Mouse (Mus musculus) hindbrain, embryonic 11.5 days (tissue): ENCODE results near the gene Sp6. TPM values are rescaled to one million over a fixed set of nuclear protein-coding genes. Genes with fewer than 3 reads are reported as not detected.

Source experiments
- ATAC-seq: fragments of 200-750 bp; cut with Nextera tagmentation; 2 replicates; pipeline ENCODE4 v1.8.0; 2017; ENCODE audit warnings: mild to moderate bottlenecking, moderate TSS enrichment, moderate library complexity; ENCODE audit not compliant: low FRiP score
- DNase-seq: peaks from one replicate; pipeline ENCODE4 v3.0.0-alpha.2; 2015; ENCODE audit warnings: low spot score
- H3K27ac ChIP-seq: fragments of 300-500 bp; sonication (generic); 2 replicates; pipeline ENCODE4 v1.5.1; 2014; ENCODE audit warnings: mild to moderate bottlenecking, low read depth, low read length
- H3K27me3 ChIP-seq: fragments of 300-500 bp; sonication (generic); 2 replicates; pipeline ENCODE4 v1.6.1; 2014; ENCODE audit warnings: mild to moderate bottlenecking, low read length, moderate library complexity, mixed read lengths; ENCODE audit not compliant: control insufficient read depth, insufficient read depth
- H3K36me3 ChIP-seq: fragments of 300-500 bp; sonication (generic); 2 replicates; pipeline ENCODE4 v1.6.1; 2014; ENCODE audit warnings: mild to moderate bottlenecking, low read length, moderate library complexity, mixed read lengths; ENCODE audit not compliant: control insufficient read depth, insufficient read depth
- H3K4me1 ChIP-seq: fragments of 300-500 bp; sonication (generic); replicated peaks from 2 replicates; pipeline ENCODE4 v1.6.1; 2014; ENCODE audit warnings: low read length, mixed read lengths; ENCODE audit not compliant: control insufficient read depth, insufficient read depth
- H3K4me2 ChIP-seq: fragments of 300-500 bp; sonication (generic); replicated peaks from 2 replicates; pipeline ENCODE4 v1.6.1; 2014; ENCODE audit warnings: mild to moderate bottlenecking, low read depth, low read length
- H3K4me3 ChIP-seq: fragments of 300-500 bp; sonication (generic); 2 replicates; pipeline ENCODE4 v1.5.1; 2014; ENCODE audit warnings: low read depth, low read length
- H3K9ac ChIP-seq: fragments of 300-500 bp; sonication (generic); 2 replicates; pipeline ENCODE4 v1.6.1; 2014; ENCODE audit warnings: low read depth, low read length
- H3K9me3 ChIP-seq: fragments of 300-500 bp; sonication (generic); 2 replicates; pipeline ENCODE4 v1.6.1; 2016; ENCODE audit warnings: low read length; ENCODE audit not compliant: control insufficient read depth
- WGBS: fragments of 180-500 bp; shearing (Covaris S2); extraction: QIAGEN DNeasy Blood & Tissue Kit; methylation state at CpG from one replicate; pipeline ENCODE4 v1.1.7; 2014; 5-methylcytosine and 5-hydroxymethylcytosine counted together
- polyA plus RNA-seq: library from polyadenylated mRNA; unstranded; fragments of >200 nt; fragmentation: Nextera tagmentation; extraction: Ambion mirVana; gene quantifications from 2 replicates; pipeline ENCODE4 v1.2.1, GENCODE M21; 2014

The Sp6 gene
- polyA plus RNA-seq, 1 experiment from 2014 or later, result not detected

GRCm38 (mm10) chr11:97040301-97041021 is 27.3 kb downstream of the Sp6 start:
- Histone ChIP-seq H3K36me3 (no peaks in the 10 kb centered on the region), H3K27ac (no peak overlapping the region), H3K4me1 (no peaks in the 10 kb centered on the region; the same call in 1 of the 2 replicates), H3K4me2 (peak overlapping the region; percentile 63), H3K27me3 (no peaks in the 10 kb centered on the region), H3K9ac (peak overlapping the region; percentile 52; the same call in 1 of the 2 replicates), H3K4me3 (peak overlapping the region; percentile 83; the same call in 1 of the 2 replicates), H3K9me3 (no peaks in the 10 kb centered on the region)
- no peak for ATAC-seq
- DNase-seq, result no peak
- 45% methylated on average over 12 of the region's 12 CpGs for WGBS

- no peaks in the 10 kb centered on the region for H3K9me3 ChIP-seq
- no peaks in the 10 kb centered on the region for H3K27me3 ChIP-seq
- peak within 1 kb of the TSS; percentile 70 for H3K27ac ChIP-seq
- 1% methylated on average over 48 of the region's 48 CpGs for WGBS
- peak within 1 kb of the TSS; percentile 83 for H3K4me3 ChIP-seq
- peak within 1 kb of the TSS; percentile 63 for H3K4me2 ChIP-seq
- H3K4me1 ChIP-seq, result no peaks in the 10 kb centered on the region; the same call in 1 of the 2 replicates
- no peaks in the 10 kb centered on the region for H3K36me3 ChIP-seq
- DNase-seq (peak; percentile 99), ATAC-seq (peak; percentile 91)
- peak within 1 kb of the TSS; percentile 86 for H3K9ac ChIP-seq
These were observed 28.1 kb downstream of the Sp6 start, which contains the start of the genes Lrrc46 and Mrpl10 for GRCm38 (mm10) chr11:97041022-97041899. TSS of gene Lrrc46 (minus strand) at chr11:97041407. TSS of gene Mrpl10 (plus strand) at chr11:97041560.

- Histone ChIP-seq H3K27me3 (no peaks in the 10 kb centered on the region), H3K36me3 (no peaks in the 10 kb centered on the region), H3K9ac (no peak overlapping the region), H3K4me2 (no peak overlapping the region), H3K27ac (no peak overlapping the region), H3K9me3 (no peaks in the 10 kb centered on the region), H3K4me3 (no peak overlapping the region), H3K4me1 (no peaks in the 10 kb centered on the region; the same call in 1 of the 2 replicates)
- WGBS, result 95% methylated on average over 8 of the region's 8 CpGs
- ATAC-seq (no peak), DNase-seq (no peak)
These were observed 31.7 kb downstream of the Sp6 start for GRCm38 (mm10) chr11:97044902-97045301.

DNA sequence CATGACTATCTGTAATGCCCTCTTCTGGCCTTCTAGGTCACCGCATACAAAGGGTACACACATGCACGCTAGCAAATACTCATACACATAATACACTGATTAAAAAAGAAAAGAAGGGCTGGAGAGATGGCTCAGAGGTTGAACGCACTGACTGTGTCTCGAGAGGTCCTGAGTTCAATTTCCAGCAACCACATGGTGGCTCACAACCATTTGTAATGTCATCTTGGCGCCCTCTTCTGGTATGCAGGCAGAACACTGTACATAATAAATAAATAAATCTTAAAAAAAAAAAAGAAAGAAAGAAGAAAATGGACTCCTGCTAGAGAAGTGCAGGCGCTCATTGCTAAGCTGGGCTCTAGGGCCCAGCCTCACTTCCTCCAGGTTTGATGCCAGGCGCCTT is 32.7 kb downstream of the Sp6 start:
- DNase-seq (no peak), ATAC-seq (no peak)
- no peak overlapping the region for H3K4me3 ChIP-seq
- H3K4me2 ChIP-seq, result no peak overlapping the region
- H3K9ac ChIP-seq, result no peak overlapping the region
- no peaks in the 10 kb centered on the region for H3K36me3 ChIP-seq
- H3K27ac ChIP-seq, result no peak overlapping the region
- no peaks in the 10 kb centered on the region; the same call in 1 of the 2 replicates for H3K4me1 ChIP-seq
- no peaks in the 10 kb centered on the region for H3K9me3 ChIP-seq
- 80% methylated on average over 7 of the region's 7 CpGs for WGBS
- H3K27me3 ChIP-seq, result no peaks in the 10 kb centered on the region

GRCm38 (mm10) chr11:97048090-97048650 is 35.0 kb downstream of the Sp6 start:
- peaks cover 6% of the 10 kb centered on the region for H3K4me1 ChIP-seq
- ATAC-seq (no peak), DNase-seq (no peak)
- H3K4me2 ChIP-seq, result no peak overlapping the region
- no peaks in the 10 kb centered on the region for H3K36me3 ChIP-seq
- 86% methylated on average over 8 of the region's 8 CpGs for WGBS
- H3K9me3 ChIP-seq, result no peaks in the 10 kb centered on the region
- H3K9ac ChIP-seq, result no peak overlapping the region
- H3K4me3 ChIP-seq, result no peak overlapping the region
- no peaks in the 10 kb centered on the region for H3K27me3 ChIP-seq
- H3K27ac ChIP-seq, result no peak overlapping the region

- DNase-seq (no peak), ATAC-seq (no peak)
- Histone ChIP-seq H3K27ac (no peak overlapping the region), H3K4me2 (no peak overlapping the region), H3K9me3 (no peaks in the 10 kb centered on the region), H3K27me3 (no peaks in the 10 kb centered on the region), H3K36me3 (no peaks in the 10 kb centered on the region), H3K4me1 (peaks cover 6% of the 10 kb centered on the region), H3K9ac (no peak overlapping the region), H3K4me3 (no peak overlapping the region)
- 87% methylated on average over 6 of the region's 6 CpGs for WGBS
These were observed 36.4 kb downstream of the Sp6 start for GRCm38 (mm10) chr11:97049492-97050085.

GRCm38 (mm10) chr11:97050216-97050943 is 37.2 kb downstream of the Sp6 start, which contains the start of gene Osbpl7:
TSS of gene Osbpl7 (plus strand) at chr11:97050628.
- ATAC-seq, result peak; percentile 76

More at GRCm38 (mm10) chr11:97050216-97050943, 37.2 kb downstream of the Sp6 start, which contains the start of gene Osbpl7:
- WGBS, result 9% methylated on average over 18 of the region's 18 CpGs
- Histone ChIP-seq H3K9me3 (no peaks in the 10 kb centered on the region), H3K4me2 (peak within 1 kb of the TSS; percentile 65), H3K9ac (peak within 1 kb of the TSS; percentile 60), H3K36me3 (no peaks in the 10 kb centered on the region), H3K4me1 (peaks cover 6% of the 10 kb centered on the region), H3K27ac (no peak within 1 kb of the TSS), H3K27me3 (no peaks in the 10 kb centered on the region), H3K4me3 (peak within 1 kb of the TSS; percentile 52)
- DNase-seq, result peak; percentile 72
